Mouse (Mus musculus) ES-Bruce4 (cell line): ENCODE measurements around the gene Rpl9.

Experiments
- CTCF ChIP-seq: IDR thresholded peaks from one replicate; pipeline ENCODE4 v1.8.1; 2011; ENCODE audit warnings: low read depth, low read length
- POLR2A ChIP-seq: IDR thresholded peaks from one replicate; pipeline ENCODE4 v1.8.1; 2011; ENCODE audit warnings: low read length; ENCODE audit not compliant: insufficient read depth

GRCm38 (mm10) chr5:65391753-65392152, 509 bp upstream of the Rpl9 start:
- no peak for TF ChIP-seq POLR2A
- TF ChIP-seq CTCF: no peak
